In the genomic region with DNA sequence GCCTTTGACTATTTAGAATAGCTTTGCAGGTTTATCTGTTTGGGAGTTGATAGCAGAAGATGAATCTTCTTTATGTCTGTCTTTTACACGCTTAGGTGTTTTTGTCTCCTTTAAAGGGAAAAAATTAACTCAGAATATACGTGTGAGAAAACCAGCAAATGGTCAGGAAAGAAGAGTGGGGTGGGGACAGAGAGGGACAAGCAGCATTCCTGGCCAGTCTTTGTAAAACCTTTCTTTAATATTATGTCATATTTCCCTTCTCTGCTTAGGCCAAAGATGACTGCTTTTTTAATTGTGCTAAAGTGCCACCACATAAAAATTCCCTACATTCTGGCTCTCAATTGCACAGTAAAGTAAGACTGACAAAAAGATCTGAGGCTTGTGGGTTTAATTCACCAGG, we compare ENCODE assay signal across 14 mouse cellular contexts. TPM values are rescaled to one million over a fixed set of nuclear protein-coding genes. Genes with fewer than 3 reads are reported as not detected.
DNase-seq lines count a peak whose midpoint lies in the region; ATAC-seq and TF ChIP-seq lines count a peak whose summit lies in the region.
"Had no signal": no experiment of that assay in that cellular context is flagged by ENCODE, and none has a peak within 500 bp of the region (broad histone marks: within the 10 kb centered on the region; RNA-seq: fewer than 3 reads in every experiment).

No protein-coding gene starts in this region.

- no peaks in the 10 kb centered on the region for H3K9me3 ChIP-seq in hindbrain, embryonic 10.5 days
- no peaks in the 10 kb centered on the region for H3K9me3 ChIP-seq in hindbrain, embryonic 16.5 days (ENCODE audit: control insufficient read depth, low read length)
- no peaks in the 10 kb centered on the region for H3K9me3 ChIP-seq in embryonic facial prominence, embryonic 12.5 days
- no peaks in the 10 kb centered on the region for H3K9me3 ChIP-seq in limb, embryonic 10.5 days (replicated peaks)
- H3K9me3 ChIP-seq in kidney, embryonic 14.5 days (ENCODE audit: control insufficient read depth, low read length) = no peaks in the 10 kb centered on the region
- H3K9me3 ChIP-seq: stomach, embryonic 15.5 days had no signal

- no peak overlapping the region for H3K4me2 ChIP-seq in hindbrain, embryonic 16.5 days (ENCODE audit: low read length)
- peak overlapping the region; percentile 7; the same call in 1 of the 2 replicates for H3K4me2 ChIP-seq in embryonic facial prominence, embryonic 12.5 days (replicated peaks)
- no peak overlapping the region for H3K4me2 ChIP-seq in kidney, embryonic 14.5 days (replicated peaks; ENCODE audit: low read depth, low read length)

- WGBS in hindbrain, embryonic 10.5 days = 19% methylated on average over 2 of the region's 2 CpGs
- 41% methylated on average over 2 of the region's 2 CpGs for WGBS in hindbrain, embryonic 16.5 days
- 30% methylated on average over 2 of the region's 2 CpGs for WGBS in embryonic facial prominence, embryonic 12.5 days
- 32% methylated on average over 2 of the region's 2 CpGs for WGBS in limb, embryonic 10.5 days
- WGBS in kidney, embryonic 14.5 days = 58% methylated on average over 2 of the region's 2 CpGs

- H3K4me3 ChIP-seq in hindbrain, embryonic 10.5 days = peak overlapping the region; percentile 99
- no peak overlapping the region for H3K4me3 ChIP-seq in hindbrain, embryonic 16.5 days (ENCODE audit: low read length)
- no peak overlapping the region for H3K4me3 ChIP-seq in embryonic facial prominence, embryonic 12.5 days
- H3K4me3 ChIP-seq in limb, embryonic 10.5 days = peak overlapping the region; percentile 63
- H3K4me3 ChIP-seq in kidney, embryonic 14.5 days (ENCODE audit: low read length) = no peak overlapping the region
- H3K4me3 ChIP-seq: stomach, embryonic 15.5 days had no signal

- DNase-seq in hindbrain, embryonic 10.5 days (ENCODE audit: low spot score) = no peak
- DNase-seq in brain, embryonic 14.5 days (ENCODE audit: low read depth) = peak; percentile 55
- DNase-seq in limb, embryonic 10.5 days (ENCODE audit: low spot score) = no peak
- no peak for DNase-seq in thymus, postnatal 4 days
- no peak for DNase-seq in adrenal gland, postnatal 36 days
- DNase-seq: gastrocnemius, postnatal 36 days; layer of hippocampus, postnatal 36 days; right cerebral cortex, postnatal 25 days had no signal

- ATAC-seq in hindbrain, embryonic 16.5 days = no peak
- no peak for ATAC-seq in embryonic facial prominence, embryonic 12.5 days (ENCODE audit: insufficient number of reproducible peaks, insufficient read depth, low FRiP score, low TSS enrichment)
- no peak for ATAC-seq in kidney, embryonic 14.5 days (ENCODE audit: low FRiP score, low TSS enrichment)

- H3K27ac ChIP-seq in hindbrain, embryonic 10.5 days = peak overlapping the region; percentile 100
- no peak overlapping the region for H3K27ac ChIP-seq in hindbrain, embryonic 16.5 days (ENCODE audit: low read depth, low read length)
- no peak overlapping the region for H3K27ac ChIP-seq in embryonic facial prominence, embryonic 12.5 days
- peak overlapping the region; percentile 98 for H3K27ac ChIP-seq in limb, embryonic 10.5 days
- no peak overlapping the region for H3K27ac ChIP-seq in kidney, embryonic 14.5 days (ENCODE audit: low read depth, low read length)

- TF ChIP-seq CTCF in brain, embryonic 14.5 days (IDR thresholded peaks at IDR 0.05; ENCODE audit: borderline replicate concordance, extremely low read depth, insufficient read depth, insufficient read length) = no peak

- no peak overlapping the region for H3K9ac ChIP-seq in hindbrain, embryonic 16.5 days (ENCODE audit: low read depth, low read length)
- H3K9ac ChIP-seq in embryonic facial prominence, embryonic 12.5 days = no peak overlapping the region
- no peak overlapping the region; the same call in 1 of the 2 replicates for H3K9ac ChIP-seq in kidney, embryonic 14.5 days (ENCODE audit: low read depth, low read length)
- H3K9ac ChIP-seq: stomach, embryonic 15.5 days had no signal

- H3K36me3 ChIP-seq in hindbrain, embryonic 10.5 days = no peaks in the 10 kb centered on the region
- H3K36me3 ChIP-seq in hindbrain, embryonic 16.5 days (ENCODE audit: control insufficient read depth, insufficient read depth, low read length) = no peaks in the 10 kb centered on the region
- H3K36me3 ChIP-seq in embryonic facial prominence, embryonic 12.5 days = no peaks in the 10 kb centered on the region
- H3K36me3 ChIP-seq in limb, embryonic 10.5 days = no peaks in the 10 kb centered on the region
- H3K36me3 ChIP-seq in kidney, embryonic 14.5 days (ENCODE audit: control insufficient read depth, insufficient read depth, low read length) = no peaks in the 10 kb centered on the region
- H3K36me3 ChIP-seq: stomach, embryonic 15.5 days had no signal

- no peak for TF ChIP-seq POLR2A in brain, embryonic 14.5 days (IDR thresholded peaks at IDR 0.05; ENCODE audit: borderline replicate concordance, extremely low read depth, insufficient read depth, insufficient read length, poor library complexity, severe bottlenecking)

- H3K27me3 ChIP-seq in hindbrain, embryonic 10.5 days (ENCODE audit: insufficient read depth, poor library complexity, severe bottlenecking) = no peaks in the 10 kb centered on the region
- H3K27me3 ChIP-seq in hindbrain, embryonic 16.5 days (replicated peaks; ENCODE audit: control insufficient read depth, insufficient read depth, low read length) = no peaks in the 10 kb centered on the region
- H3K27me3 ChIP-seq in embryonic facial prominence, embryonic 12.5 days = no peaks in the 10 kb centered on the region
- H3K27me3 ChIP-seq in limb, embryonic 10.5 days (ENCODE audit: low read depth, poor library complexity, severe bottlenecking) = no peaks in the 10 kb centered on the region
- H3K27me3 ChIP-seq in kidney, embryonic 14.5 days (ENCODE audit: control insufficient read depth, insufficient read depth, low read length) = no peaks in the 10 kb centered on the region
- H3K27me3 ChIP-seq: stomach, embryonic 15.5 days had no signal

- peaks cover 50% of the 10 kb centered on the region for H3K4me1 ChIP-seq in hindbrain, embryonic 10.5 days (replicated peaks)
- H3K4me1 ChIP-seq in hindbrain, embryonic 16.5 days (ENCODE audit: control insufficient read depth, insufficient read depth, low read depth, low read length) = peaks cover 4% of the 10 kb centered on the region
- H3K4me1 ChIP-seq in embryonic facial prominence, embryonic 12.5 days = peaks cover 14% of the 10 kb centered on the region
- peaks cover 32% of the 10 kb centered on the region for H3K4me1 ChIP-seq in limb, embryonic 10.5 days
- H3K4me1 ChIP-seq in kidney, embryonic 14.5 days (ENCODE audit: control insufficient read depth, insufficient read depth, low read length) = peaks cover 10% of the 10 kb centered on the region; the same call in 1 of the 2 replicates
- H3K4me1 ChIP-seq: stomach, embryonic 15.5 days had no signal

RNA-seq across cellular contexts. Expression of a gene that starts 4.0 kb away (rescaled TPM):
- 65.0 and 66.0 TPM in 2 replicates for polyA plus RNA-seq in hindbrain, embryonic 10.5 days (2016; fragmentation: Nextera tagmentation; extraction: Ambion mirVana)
- 37.5 and 42.9 TPM in 2 replicates for polyA plus RNA-seq in hindbrain, embryonic 16.5 days (2015; fragmentation: Nextera tagmentation; extraction: Ambion mirVana)
- 41.1 and 49.4 TPM in 2 replicates for polyA plus RNA-seq in brain, embryonic 14.5 days (2012; rRNA removed)
- 69.9 and 73.8 TPM in 2 replicates for polyA plus RNA-seq in embryonic facial prominence, embryonic 12.5 days (2016; fragmentation: Nextera tagmentation; extraction: Ambion mirVana)
- polyA plus RNA-seq in limb, embryonic 10.5 days (2016; fragmentation: Nextera tagmentation; extraction: Ambion mirVana) = 56.9 and 65.3 TPM in 2 replicates
- 10 to 100 TPM; 46.8 to 47.7 TPM for total RNA-seq in adrenal gland, postnatal 36 days (2021)
- polyA plus RNA-seq in kidney, embryonic 14.5 days (2014; fragmentation: Nextera tagmentation; extraction: Ambion mirVana) = 58.7 and 74.9 TPM in 2 replicates

RNA-seq across cellular contexts. Expression of a gene that starts 10.2 kb away (rescaled TPM):
- 19.3 and 21.9 TPM in 2 replicates for polyA plus RNA-seq in hindbrain, embryonic 10.5 days (2016; fragmentation: Nextera tagmentation; extraction: Ambion mirVana)
- 4.4 and 5.8 TPM in 2 replicates for polyA plus RNA-seq in hindbrain, embryonic 16.5 days (2015; fragmentation: Nextera tagmentation; extraction: Ambion mirVana)
- 25.4 and 33.5 TPM in 2 replicates for polyA plus RNA-seq in brain, embryonic 14.5 days (2012; rRNA removed)
- 14.2 and 14.7 TPM in 2 replicates for polyA plus RNA-seq in embryonic facial prominence, embryonic 12.5 days (2016; fragmentation: Nextera tagmentation; extraction: Ambion mirVana)
- 7.0 and 11.5 TPM in 2 replicates for polyA plus RNA-seq in limb, embryonic 10.5 days (2016; fragmentation: Nextera tagmentation; extraction: Ambion mirVana)
- total RNA-seq in adrenal gland, postnatal 36 days (2021) = 1 to 10 TPM; 2.8 to 4.4 TPM
- polyA plus RNA-seq in kidney, embryonic 14.5 days (2014; fragmentation: Nextera tagmentation; extraction: Ambion mirVana) = 10.5 and 11.4 TPM in 2 replicates
- total RNA-seq: megakaryocyte progenitor cell, adult 5-6 weeks had no signal
- polyA plus RNA-seq: erythroblast, embryonic 14.5 days had no signal

RNA-seq across cellular contexts. Expression of a gene that starts 21.5 kb away (rescaled TPM):
- 17.5 and 22.5 TPM in 2 replicates for polyA plus RNA-seq in hindbrain, embryonic 10.5 days (2016; fragmentation: Nextera tagmentation; extraction: Ambion mirVana)
- 6.1 and 8.2 TPM in 2 replicates for polyA plus RNA-seq in hindbrain, embryonic 16.5 days (2015; fragmentation: Nextera tagmentation; extraction: Ambion mirVana)
- polyA plus RNA-seq in brain, embryonic 14.5 days (2012; rRNA removed) = 5.5 and 6.1 TPM in 2 replicates
- 16.4 and 18.7 TPM in 2 replicates for polyA plus RNA-seq in embryonic facial prominence, embryonic 12.5 days (2016; fragmentation: Nextera tagmentation; extraction: Ambion mirVana)
- 11.5 and 11.6 TPM in 2 replicates for polyA plus RNA-seq in limb, embryonic 10.5 days (2016; fragmentation: Nextera tagmentation; extraction: Ambion mirVana)
- 1 to 10 TPM; 1.4 to 1.9 TPM for total RNA-seq in adrenal gland, postnatal 36 days (2021)
- polyA plus RNA-seq in kidney, embryonic 14.5 days (2014; fragmentation: Nextera tagmentation; extraction: Ambion mirVana) = 9.4 and 10.0 TPM in 2 replicates
- total RNA-seq: megakaryocyte progenitor cell, adult 5-6 weeks had no signal
- polyA plus RNA-seq: erythroblast, embryonic 14.5 days had no signal

Comparison
In these comparisons a context has a peak if more than half of its experiments do, and no peak if none do; other contexts are left out.
1. H3K27ac ChIP-seq: peak in hindbrain, embryonic 10.5 days (single experiment) and limb, embryonic 10.5 days (single experiment); none in hindbrain, embryonic 16.5 days (single experiment), embryonic facial prominence, embryonic 12.5 days (single experiment) and kidney, embryonic 14.5 days (single experiment).
2. H3K4me3 ChIP-seq: peak in hindbrain, embryonic 10.5 days (single experiment) and limb, embryonic 10.5 days (single experiment); none in hindbrain, embryonic 16.5 days (single experiment), embryonic facial prominence, embryonic 12.5 days (single experiment) and kidney, embryonic 14.5 days (single experiment).